Mouse (Mus musculus): ENCODE measurements around the gene 4930518I15Rik. TPM values are rescaled to one million over a fixed set of nuclear protein-coding genes. Genes with fewer than 3 reads are reported as not detected.
"Not testable (repeated sequence)": the region's sequence is repeated elsewhere in the genome, so short reads cannot be mapped to it uniquely, and the experiment has no call there.

4930518I15Rik gene
- polyA plus RNA-seq, 1 experiment from 2014 or later: 7.4 TPM

- Histone ChIP-seq H3K27me3 (ENCODE audit: control insufficient read depth, insufficient read depth, low read length) (no peaks in the 10 kb centered on the region), H3K9ac (ENCODE audit: low read depth, low read length) (no peak overlapping the region), H3K4me2 (replicated peaks; ENCODE audit: low read depth, low read length) (no peak overlapping the region), H3K9me3 (ENCODE audit: control insufficient read depth, low read length) (no peaks in the 10 kb centered on the region), H3K4me3 (ENCODE audit: low read length) (no peak overlapping the region), H3K4me1 (ENCODE audit: control insufficient read depth, insufficient read depth, low read length) (no peaks in the 10 kb centered on the region), H3K27ac (ENCODE audit: low read depth, low read length) (no peak overlapping the region), H3K36me3 (ENCODE audit: control insufficient read depth, insufficient read depth, low read length) (no peaks in the 10 kb centered on the region)
- WGBS: 86% methylated on average over 9 of the region's 9 CpGs
- no peak for ATAC-seq (ENCODE audit: low FRiP score, low TSS enrichment)
Measured at GRCm38 (mm10) chr2:156897034-156897433, 39.3 kb upstream of the 4930518I15Rik start.

GRCm38 (mm10) chr2:156896384-156896914 is 38.7 kb upstream of the 4930518I15Rik start:
- no peak overlapping the region for H3K4me2 ChIP-seq (replicated peaks; ENCODE audit: low read depth, low read length)
- no peaks in the 10 kb centered on the region for H3K4me1 ChIP-seq (ENCODE audit: control insufficient read depth, insufficient read depth, low read length)
- no peak overlapping the region for H3K4me3 ChIP-seq (ENCODE audit: low read length)
- no peak overlapping the region for H3K9ac ChIP-seq (ENCODE audit: low read depth, low read length)
- no peaks in the 10 kb centered on the region for H3K9me3 ChIP-seq (ENCODE audit: control insufficient read depth, low read length)
- no peaks in the 10 kb centered on the region for H3K36me3 ChIP-seq (ENCODE audit: control insufficient read depth, insufficient read depth, low read length)
- no peaks in the 10 kb centered on the region for H3K27me3 ChIP-seq (ENCODE audit: control insufficient read depth, insufficient read depth, low read length)
- H3K27ac ChIP-seq (ENCODE audit: low read depth, low read length): no peak overlapping the region
- 67% methylated on average over 9 of the region's 9 CpGs for WGBS
- no peak for ATAC-seq (ENCODE audit: low FRiP score, low TSS enrichment)

- no peak for ATAC-seq (ENCODE audit: low FRiP score, low TSS enrichment)
- no peaks in the 10 kb centered on the region for H3K4me1 ChIP-seq (ENCODE audit: control insufficient read depth, insufficient read depth, low read length)
- H3K9ac ChIP-seq (ENCODE audit: low read depth, low read length): no peak overlapping the region
- WGBS: 75% methylated on average over 15 of the region's 15 CpGs
- H3K27ac ChIP-seq (ENCODE audit: low read depth, low read length): no peak overlapping the region
- no peaks in the 10 kb centered on the region for H3K36me3 ChIP-seq (ENCODE audit: control insufficient read depth, insufficient read depth, low read length)
- no peaks in the 10 kb centered on the region for H3K9me3 ChIP-seq (ENCODE audit: control insufficient read depth, low read length)
- no peaks in the 10 kb centered on the region for H3K27me3 ChIP-seq (ENCODE audit: control insufficient read depth, insufficient read depth, low read length)
- no peak overlapping the region for H3K4me2 ChIP-seq (replicated peaks; ENCODE audit: low read depth, low read length)
- no peak overlapping the region for H3K4me3 ChIP-seq (ENCODE audit: low read length)
Measured at GRCm38 (mm10) chr2:156894496-156895265, 36.9 kb upstream of the 4930518I15Rik start.

GRCm38 (mm10) chr2:156892821-156893220 is 35.1 kb upstream of the 4930518I15Rik start:
- ATAC-seq (ENCODE audit: low FRiP score, low TSS enrichment): no peak
- Histone ChIP-seq H3K36me3 (ENCODE audit: control insufficient read depth, insufficient read depth, low read length) (no peaks in the 10 kb centered on the region), H3K4me1 (ENCODE audit: control insufficient read depth, insufficient read depth, low read length) (no peaks in the 10 kb centered on the region), H3K27ac (ENCODE audit: low read depth, low read length) (no peak overlapping the region), H3K9me3 (ENCODE audit: control insufficient read depth, low read length) (no peaks in the 10 kb centered on the region), H3K4me3 (ENCODE audit: low read length) (no peak overlapping the region), H3K27me3 (ENCODE audit: control insufficient read depth, insufficient read depth, low read length) (no peaks in the 10 kb centered on the region), H3K4me2 (replicated peaks; ENCODE audit: low read depth, low read length) (no peak overlapping the region), H3K9ac (ENCODE audit: low read depth, low read length) (no peak overlapping the region)
- 84% methylated on average over 6 of the region's 6 CpGs for WGBS

- H3K4me1 ChIP-seq (ENCODE audit: control insufficient read depth, insufficient read depth, low read length): no peaks in the 10 kb centered on the region
- no peak overlapping the region for H3K4me2 ChIP-seq (replicated peaks; ENCODE audit: low read depth, low read length)
- H3K9ac ChIP-seq (ENCODE audit: low read depth, low read length): no peak overlapping the region
- H3K36me3 ChIP-seq (ENCODE audit: control insufficient read depth, insufficient read depth, low read length): no peaks in the 10 kb centered on the region
- no peaks in the 10 kb centered on the region for H3K27me3 ChIP-seq (ENCODE audit: control insufficient read depth, insufficient read depth, low read length)
- WGBS: 58% methylated on average over 3 of the region's 3 CpGs
- H3K4me3 ChIP-seq (ENCODE audit: low read length): no peak overlapping the region
- no peak for ATAC-seq (ENCODE audit: low FRiP score, low TSS enrichment)
- no peaks in the 10 kb centered on the region for H3K9me3 ChIP-seq (ENCODE audit: control insufficient read depth, low read length)
- no peak overlapping the region for H3K27ac ChIP-seq (ENCODE audit: low read depth, low read length)
Measured at GRCm38 (mm10) chr2:156892240-156892639, 34.5 kb upstream of the 4930518I15Rik start.

GRCm38 (mm10) chr2:156888490-156888889 is 30.7 kb upstream of the 4930518I15Rik start:
- Histone ChIP-seq H3K9ac (ENCODE audit: low read depth, low read length) (no peak overlapping the region), H3K36me3 (ENCODE audit: control insufficient read depth, insufficient read depth, low read length) (no peaks in the 10 kb centered on the region), H3K27me3 (ENCODE audit: control insufficient read depth, insufficient read depth, low read length) (no peaks in the 10 kb centered on the region), H3K9me3 (ENCODE audit: control insufficient read depth, low read length) (no peaks in the 10 kb centered on the region), H3K27ac (ENCODE audit: low read depth, low read length) (no peak overlapping the region), H3K4me2 (replicated peaks; ENCODE audit: low read depth, low read length) (no peak overlapping the region), H3K4me1 (ENCODE audit: control insufficient read depth, insufficient read depth, low read length) (no peaks in the 10 kb centered on the region), H3K4me3 (ENCODE audit: low read length) (no peak overlapping the region)
- no peak for ATAC-seq (ENCODE audit: low FRiP score, low TSS enrichment)
- WGBS: 77% methylated on average over 3 of the region's 3 CpGs

GRCm38 (mm10) chr2:156887017-156887416 is 29.3 kb upstream of the 4930518I15Rik start, which contains the start of gene Sla2:
TSS of gene Sla2 (minus strand) at chr2:156887192.
- 66% methylated on average over 6 of the region's 6 CpGs for WGBS
- no peak within 1 kb of the TSS for H3K4me3 ChIP-seq (ENCODE audit: low read length)
- no peak within 1 kb of the TSS for H3K4me2 ChIP-seq (replicated peaks; ENCODE audit: low read depth, low read length)
- no peaks in the 10 kb centered on the region for H3K9me3 ChIP-seq (ENCODE audit: control insufficient read depth, low read length)
- no peak within 1 kb of the TSS for H3K9ac ChIP-seq (ENCODE audit: low read depth, low read length)
- H3K27ac ChIP-seq (ENCODE audit: low read depth, low read length): no peak within 1 kb of the TSS
- no peaks in the 10 kb centered on the region for H3K27me3 ChIP-seq (ENCODE audit: control insufficient read depth, insufficient read depth, low read length)
- H3K36me3 ChIP-seq (ENCODE audit: control insufficient read depth, insufficient read depth, low read length): no peaks in the 10 kb centered on the region
- no peak for ATAC-seq (ENCODE audit: low FRiP score, low TSS enrichment)
- H3K4me1 ChIP-seq (ENCODE audit: control insufficient read depth, insufficient read depth, low read length): no peaks in the 10 kb centered on the region

GRCm38 (mm10) chr2:156886084-156886631 is 28.4 kb upstream of the 4930518I15Rik start:
- WGBS: 76% methylated on average over 10 of the region's 10 CpGs

GRCm38 (mm10) chr2:156885666-156886065 is 27.9 kb upstream of the 4930518I15Rik start:
- not testable (repeated sequence) for H3K9me3 ChIP-seq (ENCODE audit: control insufficient read depth, low read length); H3K4me3 ChIP-seq (ENCODE audit: low read length); H3K27ac ChIP-seq (ENCODE audit: low read depth, low read length); H3K4me1 ChIP-seq (ENCODE audit: control insufficient read depth, insufficient read depth, low read length); H3K36me3 ChIP-seq (ENCODE audit: control insufficient read depth, insufficient read depth, low read length); ATAC-seq (ENCODE audit: low FRiP score, low TSS enrichment); H3K9ac ChIP-seq (ENCODE audit: low read depth, low read length); H3K4me2 ChIP-seq (replicated peaks; ENCODE audit: low read depth, low read length); H3K27me3 ChIP-seq (ENCODE audit: control insufficient read depth, insufficient read depth, low read length)
- 66% methylated on average over 2 of the region's 2 CpGs for WGBS

More at GRCm38 (mm10) chr2:156886084-156886631, 28.4 kb upstream of the 4930518I15Rik start:
- no peaks in the 10 kb centered on the region for H3K27me3 ChIP-seq (ENCODE audit: control insufficient read depth, insufficient read depth, low read length)
- H3K4me3 ChIP-seq (ENCODE audit: low read length): no peak overlapping the region
- H3K27ac ChIP-seq (ENCODE audit: low read depth, low read length): no peak overlapping the region
- H3K4me1 ChIP-seq (ENCODE audit: control insufficient read depth, insufficient read depth, low read length): no peaks in the 10 kb centered on the region
- no peak for ATAC-seq (ENCODE audit: low FRiP score, low TSS enrichment)
- H3K9me3 ChIP-seq (ENCODE audit: control insufficient read depth, low read length): no peaks in the 10 kb centered on the region
- no peak overlapping the region for H3K4me2 ChIP-seq (replicated peaks; ENCODE audit: low read depth, low read length)
- H3K36me3 ChIP-seq (ENCODE audit: control insufficient read depth, insufficient read depth, low read length): no peaks in the 10 kb centered on the region
- no peak overlapping the region for H3K9ac ChIP-seq (ENCODE audit: low read depth, low read length)

Measured in kidney, embryonic 14.5 days (tissue).